Mouse (Mus musculus) stomach, embryonic 14.5 days (tissue): ENCODE results near the gene Clec4e. TPM values are rescaled to one million over a fixed set of nuclear protein-coding genes. Genes with fewer than 3 reads are reported as not detected.
A peak's percentile ranks its signal among the peaks of the same experiment; 100 is the strongest.
"Not testable (repeated sequence)": the region's sequence is repeated elsewhere in the genome, so short reads cannot be mapped to it uniquely, and the experiment has no call there.

Experiments
- ATAC-seq: fragments of 200-750 bp; cut with Nextera tagmentation; 2 replicates; pipeline ENCODE4 v1.8.0; 2017; ENCODE audit warnings: low read depth, moderate TSS enrichment; ENCODE audit not compliant: insufficient number of reproducible peaks, insufficient read depth, low FRiP score
- H3K27ac ChIP-seq: fragments of 300-500 bp; sonication (generic); 2 replicates; pipeline ENCODE4 v1.5.1; 2014; ENCODE audit warnings: mild to moderate bottlenecking, low read length, moderate library complexity, mixed read lengths
- H3K27me3 ChIP-seq: fragments of 300-500 bp; sonication (generic); 2 replicates; pipeline ENCODE4 v1.6.1; 2014; ENCODE audit warnings: low read length, control low read depth, mixed read lengths; ENCODE audit not compliant: control insufficient read depth, insufficient read depth
- H3K36me3 ChIP-seq: fragments of 300-500 bp; sonication (generic); 2 replicates; pipeline ENCODE4 v1.6.1; 2014; ENCODE audit warnings: mild to moderate bottlenecking, control low read depth, low read length, moderate library complexity, mixed read lengths; ENCODE audit not compliant: control insufficient read depth, insufficient read depth
- H3K4me1 ChIP-seq: fragments of 300-500 bp; sonication (generic); 2 replicates; pipeline ENCODE4 v1.6.1; 2014; ENCODE audit warnings: low read length, control low read depth, mixed read lengths; ENCODE audit not compliant: control insufficient read depth, insufficient read depth
- H3K4me2 ChIP-seq: fragments of 300-500 bp; sonication (generic); replicated peaks from 2 replicates; pipeline ENCODE4 v1.6.1; 2014; ENCODE audit warnings: low read depth, low read length, control low read depth
- H3K4me3 ChIP-seq: fragments of 300-500 bp; sonication (generic); 2 replicates; pipeline ENCODE4 v1.5.1; 2014; ENCODE audit warnings: low read depth, low read length, control low read depth
- H3K9ac ChIP-seq: fragments of 300-500 bp; sonication (generic); replicated peaks from 2 replicates; pipeline ENCODE4 v1.6.1; 2014; ENCODE audit warnings: low read depth, mild to moderate bottlenecking, control low read depth, low read length, moderate library complexity, mixed read lengths
- H3K9me3 ChIP-seq: fragments of 300-500 bp; sonication (generic); 2 replicates; pipeline ENCODE4 v1.6.1; 2016; ENCODE audit warnings: low read depth, low read length, control low read depth; ENCODE audit not compliant: control insufficient read depth
- WGBS: fragments of 180-500 bp; shearing (Covaris S2); extraction: QIAGEN DNeasy Blood & Tissue Kit; methylation state at CpG from one replicate; pipeline ENCODE4 v1.1.7; 2014; 5-methylcytosine and 5-hydroxymethylcytosine counted together
- polyA plus RNA-seq: library from polyadenylated mRNA; unstranded; fragments of >200 nt; fragmentation: Nextera tagmentation; extraction: Ambion mirVana; gene quantifications from 2 replicates; pipeline ENCODE4 v1.2.1, GENCODE M21; 2014

Clec4e gene
- polyA plus RNA-seq: not detected in 2 replicates

DNA sequence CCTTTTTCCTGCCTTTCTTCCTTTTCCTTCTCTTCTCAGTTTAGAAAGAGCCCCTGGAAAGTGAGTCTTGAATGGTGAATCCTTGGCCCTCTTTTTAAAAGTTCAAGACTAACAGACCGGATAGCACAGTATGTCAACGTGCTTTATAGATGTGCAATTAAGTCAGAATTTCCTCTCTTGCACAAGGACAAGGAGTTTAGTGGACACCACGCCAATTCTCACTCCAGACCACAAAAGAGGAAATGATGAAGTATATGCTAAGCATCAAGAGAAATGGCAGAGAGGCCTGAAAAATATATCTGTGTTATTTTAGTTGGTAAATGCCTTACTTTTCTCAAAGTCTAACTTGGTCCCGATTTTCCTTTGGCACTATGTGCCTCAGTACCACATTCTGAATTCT lies at the start of gene Clec4e:
Gene Clec4e, minus strand, starts transcription at position 118 of the 400 bp plus-strand sequence.
- no peak for ATAC-seq
- Histone ChIP-seq H3K4me3 (no peak within 1 kb of the TSS), H3K9ac (no peak within 1 kb of the TSS), H3K36me3 (no peaks in the 10 kb centered on the region), H3K27ac (no peak within 1 kb of the TSS), H3K4me1 (no peaks in the 10 kb centered on the region), H3K4me2 (no peak within 1 kb of the TSS), H3K27me3 (no peaks in the 10 kb centered on the region), H3K9me3 (no peaks in the 10 kb centered on the region)
- 79% methylated on average over 4 of the region's 4 CpGs for WGBS

DNA sequence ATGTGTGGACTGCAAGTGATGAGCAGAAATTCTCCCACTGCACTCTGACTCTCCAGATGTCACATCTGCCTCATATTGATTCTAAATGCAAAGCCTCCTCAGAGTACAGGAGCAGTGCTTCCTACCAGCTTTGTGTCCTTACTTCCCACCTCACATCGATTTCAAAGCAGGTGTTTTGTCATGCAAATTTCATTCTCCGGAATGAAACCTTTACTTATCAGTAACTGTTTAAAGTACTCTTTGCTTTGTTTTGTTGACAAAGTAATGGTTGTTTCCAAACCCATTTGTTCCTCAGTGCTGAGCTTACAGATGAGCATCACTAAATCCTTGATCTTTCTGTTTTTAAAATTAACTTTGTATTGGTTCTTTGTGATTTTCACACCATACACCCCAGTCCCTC lies 42.8 kb upstream of the Clec4e start:
- H3K27ac ChIP-seq: no peak overlapping the region
- no peak overlapping the region for H3K9ac ChIP-seq
- H3K4me1 ChIP-seq: no peaks in the 10 kb centered on the region
- H3K36me3 ChIP-seq: no peaks in the 10 kb centered on the region
- H3K4me3 ChIP-seq: no peak overlapping the region
- ATAC-seq: no peak
- H3K27me3 ChIP-seq: no peaks in the 10 kb centered on the region
- 43% methylated on average over 2 of the region's 2 CpGs for WGBS
- no peak overlapping the region for H3K4me2 ChIP-seq
- no peaks in the 10 kb centered on the region for H3K9me3 ChIP-seq

DNA sequence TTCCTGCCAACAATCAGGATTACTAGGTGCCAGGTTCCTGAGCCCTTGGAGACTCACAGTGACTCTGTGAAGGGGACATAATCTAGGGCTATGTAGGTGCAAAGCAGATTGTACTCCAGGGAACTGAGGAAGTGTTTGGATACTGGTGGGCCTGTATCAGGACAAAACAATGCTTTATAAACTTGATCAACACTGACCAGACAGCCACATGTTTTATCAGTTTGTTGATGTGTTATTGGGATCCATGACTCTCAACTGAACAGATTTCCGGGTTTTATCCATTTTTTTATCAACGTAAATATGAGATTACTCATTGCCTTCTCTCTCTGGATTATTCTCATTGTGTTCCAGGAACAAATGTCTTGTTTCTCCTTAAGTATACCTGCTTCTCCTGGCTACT lies 18.4 kb upstream of the Clec4e start, which contains the start of gene Vmn2r19:
Gene Vmn2r19, plus strand, starts transcription at position 301 of the 400 bp plus-strand sequence.
- 86% methylated on average over 2 of the region's 2 CpGs for WGBS
- no peak for ATAC-seq

DNA sequence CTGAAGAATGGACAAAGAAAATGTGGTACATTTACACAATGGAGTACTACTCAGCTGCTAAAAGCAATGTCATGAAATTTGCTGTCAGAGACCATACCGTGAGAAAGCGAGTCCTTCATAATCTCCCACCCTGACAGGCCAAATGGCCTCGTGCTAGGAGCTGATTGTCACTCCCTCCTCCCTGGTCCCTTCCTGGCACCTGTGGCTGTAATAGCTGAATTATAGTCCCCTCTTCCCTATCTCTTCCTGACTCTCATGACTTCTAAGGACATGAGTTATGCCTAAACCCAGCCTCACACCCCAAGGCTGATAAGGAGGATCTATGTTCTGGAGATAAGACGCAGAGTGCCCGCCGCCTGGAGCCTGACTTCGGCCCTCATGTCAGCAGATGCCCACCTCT lies 16.6 kb upstream of the Clec4e start:
- not testable (repeated sequence) for H3K4me3 ChIP-seq, H3K27me3 ChIP-seq, H3K9ac ChIP-seq, H3K27ac ChIP-seq, H3K4me2 ChIP-seq, H3K9me3 ChIP-seq, ATAC-seq, H3K36me3 ChIP-seq, H3K4me1 ChIP-seq
- 79% methylated on average over 7 of the region's 7 CpGs for WGBS

More for the DNA sequence above, 18.4 kb upstream of the Clec4e start, which contains the start of gene Vmn2r19:
- Histone ChIP-seq H3K9me3 (no peaks in the 10 kb centered on the region), H3K27ac (no peak within 1 kb of the TSS), H3K4me2 (no peak within 1 kb of the TSS), H3K4me3 (no peak within 1 kb of the TSS), H3K27me3 (no peaks in the 10 kb centered on the region), H3K9ac (no peak within 1 kb of the TSS), H3K36me3 (no peaks in the 10 kb centered on the region), H3K4me1 (no peaks in the 10 kb centered on the region)

DNA sequence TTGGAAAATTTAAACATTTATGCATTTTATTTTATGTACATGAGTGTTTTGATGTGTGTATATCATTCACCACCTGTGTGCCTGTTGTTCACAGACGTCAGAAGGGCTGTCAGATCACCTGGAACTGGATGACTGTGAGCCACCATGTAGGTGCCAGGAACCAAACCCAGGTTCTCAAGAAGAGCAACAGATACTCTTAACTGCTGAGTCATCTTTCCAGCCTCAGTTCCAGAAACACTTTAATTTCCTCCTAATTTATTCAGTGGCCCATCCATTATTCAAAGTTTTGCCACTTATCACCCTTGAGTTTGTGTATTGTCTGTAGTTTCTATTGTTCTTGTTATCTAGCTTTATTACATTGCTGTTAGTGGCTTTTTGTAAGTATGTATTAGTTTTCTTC lies 7.0 kb upstream of the Clec4e start:
- Histone ChIP-seq H3K9ac (no peak overlapping the region), H3K9me3 (no peaks in the 10 kb centered on the region), H3K4me1 (no peaks in the 10 kb centered on the region), H3K4me2 (no peak overlapping the region), H3K27me3 (no peaks in the 10 kb centered on the region), H3K27ac (no peak overlapping the region), H3K4me3 (no peak overlapping the region), H3K36me3 (no peaks in the 10 kb centered on the region)
- ATAC-seq: no peak
- WGBS: 62% methylated on average over 1 of the region's 1 CpGs

DNA sequence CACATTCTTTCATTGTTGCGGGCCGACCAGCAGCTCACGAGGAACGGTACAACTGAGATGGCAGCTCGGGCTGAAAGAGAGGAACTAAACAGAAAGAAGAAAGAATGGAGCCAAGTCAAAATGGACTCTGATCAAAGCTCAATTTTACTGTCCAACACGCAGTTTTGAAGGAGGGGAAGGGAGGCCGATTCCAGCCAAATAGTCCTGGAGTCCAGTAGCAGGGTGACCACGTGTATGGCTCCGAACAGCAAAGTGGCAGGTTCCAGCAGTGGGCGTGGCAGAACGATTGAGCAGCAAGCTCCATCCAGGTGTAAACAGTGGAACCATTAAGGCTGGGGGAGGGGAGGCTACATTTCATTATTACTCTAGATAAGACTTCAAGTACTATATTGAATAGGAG lies 3.8 kb upstream of the Clec4e start:
- H3K4me2 ChIP-seq, H3K27ac ChIP-seq, H3K9ac ChIP-seq, H3K36me3 ChIP-seq, H3K27me3 ChIP-seq, H3K4me3 ChIP-seq, H3K9me3 ChIP-seq, ATAC-seq, H3K4me1 ChIP-seq: not testable (repeated sequence)
- WGBS: 84% methylated on average over 11 of the region's 11 CpGs

DNA sequence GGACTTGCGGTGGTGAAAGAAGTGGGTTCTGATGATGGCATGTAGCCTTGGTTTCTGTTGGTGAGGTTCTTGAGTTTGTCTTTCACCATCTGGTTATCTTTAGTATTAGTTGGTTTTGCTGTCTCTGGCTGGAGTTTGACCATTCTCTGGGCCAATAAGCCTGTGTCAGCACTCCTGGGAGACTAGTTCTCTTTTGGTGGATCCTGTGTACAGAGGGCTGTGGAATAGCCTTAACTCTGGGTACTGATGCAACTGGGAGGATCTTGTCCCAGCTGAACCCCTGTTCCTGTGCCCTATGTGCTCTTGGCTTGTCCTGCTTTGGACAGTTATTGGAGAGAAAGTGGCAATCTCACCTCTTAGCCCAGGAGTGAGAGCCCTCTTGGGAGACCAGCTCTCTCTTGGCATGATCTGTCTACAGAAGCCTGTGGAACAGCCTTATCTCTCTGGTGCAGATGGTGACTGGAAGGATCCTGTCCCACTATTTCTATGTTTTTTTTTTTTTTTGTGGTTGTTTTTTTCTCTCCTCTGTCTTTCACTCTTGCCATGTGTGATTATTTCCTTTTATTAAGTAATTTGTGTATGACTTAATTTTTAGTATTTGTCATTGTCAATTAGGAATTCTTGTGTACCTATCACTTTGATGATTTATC lies 3.2 kb upstream of the Clec4e start:
- peak; percentile 71; the same call in 1 of the 2 replicates for ATAC-seq
- Histone ChIP-seq H3K9me3 (no peaks in the 10 kb centered on the region), H3K36me3 (no peaks in the 10 kb centered on the region), H3K4me1 (no peaks in the 10 kb centered on the region), H3K4me3 (no peak overlapping the region), H3K27me3 (no peaks in the 10 kb centered on the region), H3K4me2 (no peak overlapping the region), H3K9ac (no peak overlapping the region), H3K27ac (no peak overlapping the region)
- WGBS: 93% methylated on average over 1 of the region's 1 CpGs

DNA sequence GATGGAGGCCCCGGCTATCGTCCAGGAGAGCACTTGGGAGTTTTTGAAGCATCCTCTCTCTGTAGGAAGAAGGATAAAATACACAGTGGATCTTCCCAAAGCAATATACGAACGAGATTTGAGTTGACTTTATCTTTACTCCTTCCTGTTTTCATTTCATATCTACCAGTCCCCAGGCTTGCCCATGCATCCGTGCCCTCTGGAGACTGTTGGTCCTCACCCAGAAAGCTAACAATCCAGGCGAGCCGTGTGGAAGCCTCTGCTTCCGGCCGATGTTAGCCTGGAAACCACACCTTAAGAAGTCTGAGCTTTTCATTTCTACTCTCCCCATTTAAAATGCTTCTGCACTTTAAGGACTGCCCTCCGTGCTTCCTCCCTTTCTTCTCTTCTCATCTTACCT lies 739 bp downstream of the Clec4e start:
- Histone ChIP-seq H3K4me2 (no peak overlapping the region), H3K9me3 (no peaks in the 10 kb centered on the region), H3K9ac (no peak overlapping the region), H3K27me3 (no peaks in the 10 kb centered on the region), H3K4me3 (no peak overlapping the region), H3K4me1 (no peaks in the 10 kb centered on the region), H3K36me3 (no peaks in the 10 kb centered on the region), H3K27ac (no peak overlapping the region)
- no peak for ATAC-seq
- WGBS: 77% methylated on average over 10 of the region's 10 CpGs

DNA sequence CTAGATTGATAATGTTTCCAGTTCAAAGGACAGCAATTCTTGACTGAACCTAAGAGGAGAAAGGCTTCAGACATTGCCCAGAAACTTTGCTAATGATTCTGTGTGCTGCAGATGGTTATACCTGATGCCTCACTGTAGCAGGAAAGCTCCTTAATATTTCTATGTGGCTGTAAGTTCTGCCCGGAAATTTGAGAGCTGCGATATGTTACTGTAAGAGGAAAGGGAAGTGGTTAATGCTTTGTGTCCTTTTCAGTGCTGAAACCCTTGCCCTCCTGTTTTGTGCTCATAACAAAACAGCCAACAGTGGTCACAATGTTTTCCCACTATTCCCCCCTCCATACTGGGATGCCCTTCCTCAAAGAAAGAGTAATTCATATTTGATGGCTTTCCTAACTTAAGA lies 3.4 kb downstream of the Clec4e start:
- Histone ChIP-seq H3K27ac (no peak overlapping the region), H3K4me3 (no peak overlapping the region), H3K9me3 (no peaks in the 10 kb centered on the region), H3K4me1 (no peaks in the 10 kb centered on the region), H3K4me2 (no peak overlapping the region), H3K27me3 (no peaks in the 10 kb centered on the region), H3K36me3 (no peaks in the 10 kb centered on the region), H3K9ac (no peak overlapping the region)
- 83% methylated on average over 2 of the region's 2 CpGs for WGBS
- ATAC-seq: no peak
